Mouse (Mus musculus) liver, embryonic 14.5 days (tissue): ENCODE results near the gene Chst12. TPM values are rescaled to one million over a fixed set of nuclear protein-coding genes. Genes with fewer than 3 reads are reported as not detected.

Source experiments
- ATAC-seq: fragments of 200-750 bp; cut with Nextera tagmentation; 2 replicates; pipeline ENCODE4 v1.8.0; 2017; ENCODE audit warnings: moderate number of reproducible peaks, mild to moderate bottlenecking, moderate library complexity; ENCODE audit not compliant: insufficient read depth
- DNase-seq, 3 experiments: peaks; one replicate each; pipeline ENCODE4 v3.0.0-alpha.2; 2012 to 2013; ENCODE audit warnings: low read depth in 3 of 3, low spot score in 3 of 3
- H3K27ac ChIP-seq: fragments of 300-500 bp; sonication (generic); 2 replicates; pipeline ENCODE4 v1.5.1; 2014; ENCODE audit warnings: moderate library complexity, mild to moderate bottlenecking, control low read depth, inconsistent platforms
- H3K27me3 ChIP-seq: fragments of 300-500 bp; sonication (generic); 2 replicates; pipeline ENCODE4 v1.6.1; 2014; ENCODE audit warnings: mild to moderate bottlenecking, low read length, moderate library complexity; ENCODE audit not compliant: control insufficient read depth, insufficient read depth
- H3K36me3 ChIP-seq: fragments of 300-500 bp; sonication (generic); replicated peaks from 2 replicates; pipeline ENCODE4 v1.6.1; 2014; ENCODE audit warnings: low read depth; ENCODE audit not compliant: control insufficient read depth, insufficient read depth
- H3K4me1 ChIP-seq, 2 experiments: fragments of 200-500 bp in 1 of 2; fragments of 300-500 bp in 1 of 2; sonication (generic) in 1 of 2; replicated peaks; 2 replicates each; pipeline ENCODE4 v1.6.1; 2012 to 2014; ENCODE audit warnings: antibody characterized with exemption in 1 of 2, inconsistent platforms in 1 of 2, low read length in 1 of 2; ENCODE audit not compliant: control insufficient read depth in 2 of 2, insufficient read depth in 2 of 2
- H3K4me2 ChIP-seq: fragments of 300-500 bp; sonication (generic); 2 replicates; pipeline ENCODE4 v1.6.1; 2014; ENCODE audit warnings: low read depth, mild to moderate bottlenecking, control low read depth, moderate library complexity
- H3K4me3 ChIP-seq, 2 experiments: fragments of 200-500 bp in 1 of 2; fragments of 300-500 bp in 1 of 2; sonication (generic) in 1 of 2; 2 replicates each; pipeline ENCODE4 v1.5.1; 2012 to 2014; ENCODE audit warnings: low read depth in 2 of 2, low read length in 2 of 2, mild to moderate bottlenecking in 2 of 2, control low read depth in 1 of 2, inconsistent platforms in 1 of 2, moderate library complexity in 1 of 2; ENCODE audit not compliant: insufficient read depth in 1 of 2
- H3K9ac ChIP-seq: fragments of 300-500 bp; sonication (generic); replicated peaks from 2 replicates; pipeline ENCODE4 v1.6.1; 2014; ENCODE audit warnings: mild to moderate bottlenecking, control low read depth, moderate library complexity
- H3K9me3 ChIP-seq: fragments of 300-500 bp; sonication (generic); 2 replicates; pipeline ENCODE4 v1.6.1; 2016; ENCODE audit warnings: low read length, mixed read lengths; ENCODE audit not compliant: control insufficient read depth
- CTCF ChIP-seq: IDR thresholded peaks from 2 replicates; pipeline ENCODE4 v1.5.1; 2016; ENCODE audit warnings: antibody characterized with exemption, low read depth, control low read depth
- EP300 ChIP-seq: IDR thresholded peaks from 2 replicates; pipeline ENCODE4 v1.6.1; 2016; ENCODE audit warnings: antibody characterized with exemption, low read depth
- WGBS: fragments of 180-500 bp; shearing (Covaris S2); extraction: QIAGEN DNeasy Blood & Tissue Kit; methylation state at CpG from one replicate; pipeline ENCODE4 v1.1.7; 2014; ENCODE audit not compliant: insufficient replicate concordance; 5-methylcytosine and 5-hydroxymethylcytosine counted together
- polyA plus RNA-seq, 2 experiments: library from polyadenylated mRNA; depleted of rRNA in 1 of 2; stranded (reverse) in 1 of 2; unstranded in 1 of 2; fragments of >200 nt; fragmentation: Nextera tagmentation in 1 of 2; extraction: Ambion mirVana in 1 of 2; gene quantifications; 2 replicates each; pipeline versions ENCODE4 v1.2.1 to v1.2.3; 2012 to 2014

Gene Chst12
- polyA plus RNA-seq, 2 experiments: 4.3 to 5.4 TPM

- H3K27me3 ChIP-seq: no peaks in the 10 kb centered on the region; the same call in 1 of the 2 replicates
- no peaks in the 10 kb centered on the region for H3K4me1 ChIP-seq
- no peak for TF ChIP-seq CTCF
- TF ChIP-seq EP300: no peak
- no peak overlapping the region for H3K9ac ChIP-seq
- no peak overlapping the region for H3K4me2 ChIP-seq
- H3K4me3 ChIP-seq: no peak overlapping the region
- no peak for ATAC-seq
- 63% methylated on average over 7 of the region's 7 CpGs for WGBS
- no peak for DNase-seq
- no peaks in the 10 kb centered on the region for H3K36me3 ChIP-seq
- H3K27ac ChIP-seq: no peak overlapping the region
- no peaks in the 10 kb centered on the region for H3K9me3 ChIP-seq
Observed at GRCm38 (mm10) chr5:140553719-140554118, 48.4 kb downstream of the Chst12 start.

DNA sequence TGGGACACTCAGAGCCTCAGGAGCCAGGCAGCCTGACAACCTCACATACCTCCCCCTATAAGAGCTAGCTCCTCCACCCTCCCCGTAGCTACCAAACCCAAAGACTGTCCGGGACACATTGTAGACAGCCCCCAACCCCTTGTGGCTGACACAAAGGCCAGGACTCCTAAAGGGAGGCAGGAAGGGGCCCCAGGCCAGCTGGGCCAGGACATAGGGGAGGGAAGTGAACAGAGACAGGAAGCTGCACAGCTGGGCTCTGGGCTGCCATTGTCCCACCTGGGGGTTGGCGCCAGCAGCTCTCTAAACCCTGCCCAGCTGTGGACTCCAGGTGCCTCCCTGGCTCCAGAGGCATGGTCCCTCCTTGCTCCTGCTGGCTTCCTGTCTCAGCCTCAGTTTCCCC, 51.5 kb downstream of the Chst12 start:
- no peak overlapping the region for H3K9ac ChIP-seq
- no peak overlapping the region for H3K4me3 ChIP-seq
- DNase-seq: no peak
- H3K4me1 ChIP-seq: no peaks in the 10 kb centered on the region
- no peaks in the 10 kb centered on the region for H3K9me3 ChIP-seq
- no peaks in the 10 kb centered on the region for H3K36me3 ChIP-seq
- no peak overlapping the region for H3K27ac ChIP-seq
- no peak for TF ChIP-seq CTCF
- ATAC-seq: no peak
- no peaks in the 10 kb centered on the region for H3K27me3 ChIP-seq
- H3K4me2 ChIP-seq: no peak overlapping the region
- WGBS: 31% methylated on average over 3 of the region's 3 CpGs

DNA sequence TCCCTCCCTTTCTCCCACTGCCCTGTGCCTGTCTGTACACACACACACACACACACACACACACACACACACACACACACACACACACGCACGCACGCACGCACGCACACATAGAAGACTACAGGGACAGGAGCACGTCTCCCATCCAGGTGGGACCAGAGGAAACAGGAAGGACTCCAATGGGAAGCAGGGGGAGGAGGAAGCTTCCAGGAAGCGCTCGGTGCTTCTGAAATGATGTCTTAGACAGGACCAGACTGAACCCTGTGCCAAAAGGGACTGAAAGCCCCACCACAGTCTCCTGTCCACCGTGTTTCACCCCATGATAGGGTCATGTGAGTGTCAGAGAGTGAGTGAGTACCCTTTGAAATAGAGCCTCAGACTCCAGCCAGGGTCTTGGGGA, 57.3 kb downstream of the Chst12 start:
- no peak overlapping the region for H3K4me3 ChIP-seq
- H3K9me3 ChIP-seq: no peaks in the 10 kb centered on the region
- H3K27me3 ChIP-seq: no peaks in the 10 kb centered on the region
- ATAC-seq: no peak
- WGBS: 72% methylated on average over 9 of the region's 9 CpGs
- H3K27ac ChIP-seq: no peak overlapping the region
- no peaks in the 10 kb centered on the region for H3K36me3 ChIP-seq
- TF ChIP-seq CTCF (no peak), EP300 (no peak)
- no peak overlapping the region for H3K4me2 ChIP-seq
- H3K4me1 ChIP-seq: peaks cover 21 to 30% of the 10 kb centered on the region in 2 experiments
- H3K9ac ChIP-seq: no peak overlapping the region
- no peak for DNase-seq

GRCm38 (mm10) chr5:140564896-140565295, 59.5 kb downstream of the Chst12 start, which contains the start of gene Grifin:
Gene Grifin (minus strand): TSS chr5:140565071.
- no peak within 1 kb of the TSS for H3K27ac ChIP-seq
- DNase-seq (peak; percentile 33 to 59 (median 36)), ATAC-seq (peak; percentile 88)
- H3K4me2 ChIP-seq: peak within 1 kb of the TSS; percentile 33
- no peak within 1 kb of the TSS; the same call in 1 of the 2 replicates for H3K9ac ChIP-seq
- H3K27me3 ChIP-seq: no peaks in the 10 kb centered on the region
- TF ChIP-seq CTCF (no peak), EP300 (no peak)
- H3K9me3 ChIP-seq: no peaks in the 10 kb centered on the region
- no peaks in the 10 kb centered on the region for H3K36me3 ChIP-seq
- WGBS: 33% methylated on average over 4 of the region's 4 CpGs
- peaks cover 21 to 39% of the 10 kb centered on the region in 2 experiments for H3K4me1 ChIP-seq
- H3K4me3 ChIP-seq: no peak within 1 kb of the TSS

- TF ChIP-seq EP300 (no peak), CTCF (no peak)
- no peak overlapping the region for H3K4me3 ChIP-seq
- H3K4me1 ChIP-seq: peaks cover 21 to 39% of the 10 kb centered on the region in 2 experiments
- WGBS: 60% methylated on average over 5 of the region's 5 CpGs
- H3K4me2 ChIP-seq: no peak overlapping the region
- no peak overlapping the region for H3K9ac ChIP-seq
- no peaks in the 10 kb centered on the region for H3K36me3 ChIP-seq
- H3K27ac ChIP-seq: no peak overlapping the region
- no peak for DNase-seq
- no peaks in the 10 kb centered on the region for H3K9me3 ChIP-seq
- no peak for ATAC-seq
- no peaks in the 10 kb centered on the region for H3K27me3 ChIP-seq
Observed at GRCm38 (mm10) chr5:140565451-140565850, 60.1 kb downstream of the Chst12 start.
